Mouse (Mus musculus) urinary bladder, postnatal 0 days (tissue): Measurements from ENCODE around the gene Sorl1. TPM values are rescaled to one million over a fixed set of nuclear protein-coding genes. Genes with fewer than 3 reads are reported as not detected.

Source experiments
- polyA plus RNA-seq: library from polyadenylated mRNA; unstranded; fragments of >200 nt; fragmentation: Nextera tagmentation; extraction: Ambion mirVana; gene quantifications from 2 replicates; pipeline ENCODE4 v1.2.1, GENCODE M21; 2015

Sorl1 gene
- 9.1 and 10.5 TPM in 2 replicates for polyA plus RNA-seq

DNA sequence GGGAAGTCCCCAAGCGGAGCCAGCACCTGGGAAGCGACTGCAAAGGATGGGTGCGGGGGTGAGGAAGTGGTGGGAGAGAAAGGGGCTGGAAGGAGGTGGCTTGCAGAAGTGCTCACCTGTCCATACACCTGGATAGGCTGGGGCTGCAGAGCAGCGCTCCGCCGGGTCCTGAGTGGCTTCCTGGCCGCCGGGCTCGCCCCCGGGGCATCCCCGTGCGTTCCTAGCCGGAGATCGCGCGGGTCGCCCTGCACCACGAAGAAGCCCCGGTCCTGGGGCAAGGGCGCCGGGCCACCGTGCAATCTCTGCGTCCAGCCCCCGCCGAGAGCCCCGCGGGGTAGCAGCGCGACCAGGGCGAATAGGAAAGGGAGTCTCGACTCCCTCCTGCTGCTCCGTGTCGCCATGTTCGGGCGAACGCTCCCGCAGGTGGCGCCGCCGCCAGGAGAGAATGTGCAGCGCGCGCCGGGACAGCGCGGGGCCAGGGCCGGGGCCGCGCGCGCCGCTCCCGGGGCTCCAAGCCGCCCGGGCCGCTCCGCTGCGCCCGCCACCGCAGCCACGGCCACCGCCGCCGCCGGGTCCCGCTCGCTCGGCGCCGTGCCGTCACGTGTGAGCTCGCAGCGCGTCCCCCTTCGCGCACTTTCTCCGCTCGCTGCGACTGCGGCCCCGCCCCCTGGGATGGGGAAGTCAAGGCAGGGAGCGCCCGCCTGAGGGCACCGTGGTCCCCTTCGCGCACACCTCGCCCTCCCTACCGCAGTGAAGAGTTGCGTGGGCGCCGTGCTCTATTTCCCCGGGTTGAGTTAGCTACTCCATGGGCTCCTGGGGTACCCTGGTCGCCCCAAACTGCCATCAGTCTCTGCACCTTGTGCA lies at the start of gene Sorl1:
TSS of gene Sorl1 (minus strand) at position 585 of the 864 bp plus-strand sequence.

Other genes starting within 250 kb of the Sorl1 start
- 64.7 and 117 TPM in 2 replicates for gene Sc5d, start 140.0 kb upstream of the Sorl1 start, polyA plus RNA-seq